Mouse (Mus musculus) regulatory T cell (primary cell): ENCODE measurements around the gene Crim1.

Source experiments
- in situ Hi-C: fragments of 300-600 bp; cut with MboI, MseI; formaldehyde crosslinking; loops from one replicate; pipeline ENCODE4 v1.15.1; 2025; ENCODE audit warnings: high pct_unique_total_duplicates

Crim1 gene

DNA sequence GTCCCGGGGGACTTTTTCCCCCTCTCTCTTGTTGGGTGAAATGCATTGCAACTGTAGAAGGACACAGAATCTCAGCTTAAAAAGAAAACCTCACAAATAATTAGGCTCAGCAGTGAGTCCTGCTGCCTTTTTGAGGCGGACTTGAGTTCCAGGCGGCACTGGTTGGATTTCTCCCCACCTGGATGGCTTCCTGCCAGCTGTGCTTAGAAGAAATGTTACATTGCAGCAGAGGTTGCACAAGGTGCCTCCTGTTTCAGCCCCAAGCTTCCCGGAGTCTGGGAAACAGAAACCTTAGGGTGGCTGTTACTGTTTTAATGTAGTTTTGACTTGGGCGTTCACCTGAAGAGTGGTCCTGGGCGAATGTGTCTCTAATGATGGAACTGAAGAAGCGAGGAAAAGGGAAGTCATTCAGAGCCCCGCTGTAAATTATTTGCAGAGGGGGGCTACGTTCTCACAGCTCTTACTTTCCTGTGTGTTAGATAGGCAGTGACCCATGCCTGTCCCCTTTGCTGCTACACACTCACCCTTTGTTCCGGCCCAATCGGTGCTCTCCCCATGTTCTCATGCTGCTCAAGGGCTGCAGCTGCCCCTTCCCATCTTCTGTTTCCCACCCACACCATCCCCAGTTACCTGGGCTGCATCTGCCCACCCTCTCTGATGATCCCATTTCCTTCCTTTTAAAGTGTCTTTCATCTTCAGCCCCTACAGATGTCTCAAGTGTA lies 83.4 kb downstream of the Crim1 start:
- in situ Hi-C loops = no loop called here

DNA sequence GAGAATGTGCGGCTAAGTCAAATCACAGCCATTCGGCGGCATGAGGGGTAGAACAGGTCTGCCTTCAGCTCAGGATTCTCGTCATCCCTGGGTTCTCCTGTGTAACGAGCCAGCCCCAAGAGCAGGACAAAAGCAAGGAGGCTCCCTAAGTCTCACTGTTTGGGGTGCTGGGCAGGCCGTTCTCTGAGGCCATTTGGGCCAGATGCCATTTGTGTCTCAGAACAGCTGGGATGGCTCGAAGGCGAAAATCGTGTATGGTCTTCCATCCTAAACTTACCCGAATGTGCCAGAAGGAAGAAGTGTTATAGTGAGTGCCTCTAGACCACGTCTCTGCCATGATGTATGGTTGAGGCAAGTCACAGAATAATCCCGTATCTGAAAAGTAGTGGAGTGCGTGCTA lies 86.0 kb downstream of the Crim1 start:
- in situ Hi-C loops = no loop called here

DNA sequence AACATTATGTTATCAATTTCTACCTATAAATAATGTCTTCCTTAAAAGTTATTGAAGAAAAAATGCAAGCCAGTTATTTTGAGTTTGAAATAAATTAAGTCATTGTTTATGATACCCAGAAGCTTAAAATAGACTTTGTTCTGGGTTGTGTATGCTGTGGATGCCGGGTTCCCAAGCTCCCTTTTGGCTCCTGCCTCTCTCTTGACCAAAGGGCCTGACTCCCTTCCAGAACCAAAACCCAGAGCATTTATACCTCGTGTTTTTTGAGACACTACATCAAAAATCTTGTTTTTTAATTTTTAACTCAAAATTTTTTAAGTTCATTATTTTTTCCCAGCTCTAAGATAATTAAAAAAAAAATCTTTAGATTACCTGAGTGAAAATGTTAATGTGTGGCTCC lies 87.3 kb downstream of the Crim1 start:
- in situ Hi-C loops = no loop called here

DNA sequence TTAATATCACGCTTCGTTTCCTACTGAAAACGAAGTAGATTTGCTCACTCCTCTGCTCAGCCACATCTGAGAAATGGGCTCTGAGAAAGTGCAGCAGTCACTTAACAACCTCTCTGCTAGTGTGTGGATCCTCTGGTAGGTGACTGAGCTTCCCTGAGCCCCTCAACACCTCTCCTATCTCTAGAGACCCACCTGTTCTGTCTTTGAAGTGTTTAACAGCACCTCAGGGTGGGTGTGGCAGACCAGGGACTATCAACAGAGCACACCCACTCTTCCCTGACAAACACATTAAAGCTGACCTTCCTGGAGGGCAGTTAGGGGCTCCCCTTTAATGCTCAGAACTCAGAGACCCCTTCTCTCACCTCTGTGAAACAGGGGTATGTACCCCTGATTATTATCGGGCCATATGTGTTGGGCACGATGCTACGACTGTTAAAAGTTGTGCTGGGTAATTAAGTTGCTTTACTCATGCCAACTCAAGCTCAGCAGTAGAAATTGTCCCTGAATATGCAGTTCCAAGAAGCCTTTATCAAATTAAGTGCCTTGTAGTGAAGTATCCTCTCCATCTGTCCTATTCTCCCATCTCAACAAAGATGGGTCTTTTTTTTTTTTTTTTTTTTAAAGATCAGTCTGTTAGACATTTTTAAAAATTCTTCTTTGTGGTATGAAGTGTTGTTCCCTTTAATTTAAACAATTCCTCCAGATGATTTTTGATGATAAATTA lies 90.3 kb downstream of the Crim1 start:
- in situ Hi-C loops = loop anchor here (5.0 kb wide), 1 partner anchor 47 kb away; no protein-coding TSS in a partner anchor

DNA sequence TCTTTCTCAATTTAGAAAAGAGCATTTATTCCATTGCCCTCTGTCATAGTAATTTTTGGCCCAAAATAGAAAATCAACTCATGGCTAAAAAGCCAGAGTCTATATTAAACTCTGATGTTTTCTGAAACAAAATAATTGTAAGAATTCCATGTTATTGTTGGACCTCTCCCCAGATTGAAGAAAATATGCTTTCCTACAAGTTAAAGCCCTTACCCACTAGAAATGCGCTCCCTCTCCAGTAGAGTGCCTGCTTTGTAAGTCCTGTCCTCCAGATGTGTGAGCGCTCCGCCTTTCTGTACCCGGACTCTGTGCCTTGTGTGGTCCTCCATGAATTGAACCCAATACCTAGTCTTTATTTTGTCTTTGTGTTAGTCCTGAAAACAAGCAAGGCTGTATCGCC lies 91.0 kb downstream of the Crim1 start:
- in situ Hi-C loops = loop anchor here (5.0 kb wide), 1 partner anchor 46 kb away; no protein-coding TSS in a partner anchor

DNA sequence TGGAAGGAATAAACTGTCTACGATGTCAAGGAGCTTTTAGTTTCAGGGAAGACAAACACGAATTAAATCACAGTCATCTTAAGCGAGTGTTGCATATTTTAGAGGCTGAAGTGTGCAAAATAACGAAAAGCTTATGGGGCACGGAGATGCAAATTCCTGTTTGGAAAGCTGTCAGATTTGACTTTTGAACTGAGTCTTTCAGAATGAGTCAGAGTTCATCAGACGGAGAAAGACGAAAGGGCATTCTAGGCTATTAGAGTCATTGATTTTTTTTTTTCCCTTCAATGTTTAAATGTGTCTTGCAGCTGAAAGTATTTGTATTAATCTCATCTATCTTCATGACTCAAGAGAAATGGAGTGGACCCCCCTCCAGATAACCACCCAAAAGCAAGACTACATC lies 92.3 kb downstream of the Crim1 start:
- in situ Hi-C loops = loop anchor here (5.0 kb wide), 1 partner anchor 45 kb away; no protein-coding TSS in a partner anchor

DNA sequence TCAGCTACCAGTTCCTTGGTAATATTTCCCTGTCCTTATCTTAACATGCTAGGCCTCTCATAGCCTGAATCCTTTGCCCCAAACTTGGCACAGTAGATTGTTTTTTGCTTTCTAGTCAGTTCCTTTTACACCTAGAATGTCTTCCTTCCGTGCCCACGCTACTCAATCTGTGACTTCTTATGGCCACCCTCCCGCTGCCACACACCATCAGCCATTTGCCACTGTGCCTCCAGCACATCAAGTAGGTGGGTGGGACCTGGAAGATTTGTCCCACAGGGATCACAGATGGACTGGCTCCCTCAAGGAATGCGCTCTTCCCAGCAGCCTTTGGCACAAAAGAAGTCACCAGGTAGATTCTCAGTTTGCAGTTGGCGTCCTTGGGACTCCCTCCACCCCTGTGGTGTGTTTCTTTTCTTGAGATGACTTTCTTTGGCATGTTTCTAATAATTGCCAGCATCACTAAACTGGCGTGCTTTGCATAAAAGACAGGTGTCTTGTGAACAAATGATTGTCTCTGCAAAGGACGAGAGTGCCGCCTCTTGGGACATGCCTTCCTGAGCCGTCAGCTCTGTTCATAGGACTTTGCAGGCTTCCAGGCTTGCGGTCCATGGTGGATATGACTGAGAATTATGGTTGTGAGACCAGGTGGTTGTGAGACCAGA lies 92.9 kb downstream of the Crim1 start:
- in situ Hi-C loops = loop anchor here (5.0 kb wide), 1 partner anchor 44 kb away; no protein-coding TSS in a partner anchor

DNA sequence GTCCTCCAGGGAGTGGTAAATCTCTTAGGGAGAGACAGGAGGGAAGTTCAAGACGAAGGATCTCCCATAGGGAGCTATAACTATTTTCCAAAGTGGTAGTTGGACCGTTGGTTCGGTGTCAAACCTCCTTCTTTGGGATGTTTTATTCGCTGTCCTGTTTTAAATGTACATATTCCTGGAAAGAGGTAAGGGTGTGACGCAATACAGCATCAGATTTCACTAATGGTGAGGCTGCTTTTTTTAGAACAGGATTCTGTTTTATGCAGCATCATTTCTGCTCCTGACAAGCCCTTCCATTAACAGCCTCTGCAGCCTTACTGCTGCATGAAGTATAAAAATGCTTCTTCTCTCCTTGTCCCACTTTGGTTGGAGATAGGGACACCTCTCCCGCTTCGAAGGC lies 95.9 kb downstream of the Crim1 start:
- in situ Hi-C loops = no loop called here

DNA sequence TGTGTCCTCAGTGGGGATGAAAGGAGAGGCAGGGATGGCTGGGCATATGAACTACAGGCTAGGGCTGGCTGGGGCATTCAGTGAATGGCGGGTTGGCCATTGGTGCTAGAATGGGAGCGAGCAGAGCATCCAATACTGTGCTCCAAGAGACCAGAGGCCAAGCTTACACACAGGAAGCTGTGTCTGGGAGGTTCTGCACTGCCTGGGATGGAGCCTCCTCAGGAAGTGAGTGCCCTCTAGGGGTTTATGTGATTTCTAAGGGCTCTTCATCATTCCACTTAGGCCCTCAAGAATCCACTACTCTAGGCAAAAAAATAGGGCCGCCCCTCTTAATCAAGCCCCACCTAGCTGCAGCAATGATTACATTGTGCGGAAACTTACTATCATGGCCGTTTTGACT lies 98.1 kb downstream of the Crim1 start:
- in situ Hi-C loops = no loop called here

DNA sequence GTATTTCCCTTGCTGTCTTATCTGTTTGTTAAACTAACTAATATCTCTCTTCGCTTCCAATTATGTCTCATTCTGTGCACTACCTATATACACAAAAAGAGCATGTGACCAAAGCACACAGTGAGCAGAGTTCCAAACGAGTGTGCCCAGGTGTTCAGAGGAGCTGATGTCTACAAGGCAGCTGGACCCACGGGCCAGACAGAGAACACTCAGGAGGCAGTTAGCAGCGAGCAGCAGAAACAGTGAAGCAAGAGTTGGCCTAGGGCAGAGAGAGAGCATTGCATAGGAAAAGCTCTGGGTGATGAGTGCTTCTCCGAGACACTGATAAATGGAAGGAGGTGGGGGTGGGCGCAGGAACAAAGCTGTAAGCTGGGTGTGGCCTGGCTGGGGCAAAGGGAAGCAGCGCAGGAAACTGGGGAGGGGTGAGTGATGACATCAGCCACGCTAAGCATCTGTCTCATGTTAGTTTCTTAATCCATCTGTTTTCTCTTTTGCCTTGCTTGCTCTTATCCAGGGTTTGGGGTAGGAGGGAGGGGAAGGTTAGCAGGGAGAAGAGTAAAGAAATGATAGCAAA lies 99.0 kb downstream of the Crim1 start:
- in situ Hi-C loops = no loop called here

DNA sequence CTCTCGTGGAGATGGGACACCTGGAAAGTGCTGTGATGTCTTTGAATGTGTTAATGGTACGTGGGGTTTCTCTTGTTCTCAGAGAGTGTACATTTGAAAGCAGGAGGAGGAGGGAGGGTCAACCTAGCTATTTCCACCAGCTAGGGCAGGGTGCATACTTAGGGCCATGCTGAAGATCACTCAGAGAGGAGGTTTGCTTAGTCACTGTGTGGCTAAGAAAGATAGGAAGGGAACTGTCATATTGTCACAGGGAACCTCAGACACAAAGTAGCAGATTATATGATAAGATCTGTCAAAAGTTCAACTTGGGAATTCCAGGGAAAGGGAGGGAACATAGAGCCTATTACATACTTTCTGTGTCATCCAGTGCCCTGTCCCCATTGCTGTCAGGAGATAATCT lies 103.0 kb downstream of the Crim1 start:
- in situ Hi-C loops = no loop called here

DNA sequence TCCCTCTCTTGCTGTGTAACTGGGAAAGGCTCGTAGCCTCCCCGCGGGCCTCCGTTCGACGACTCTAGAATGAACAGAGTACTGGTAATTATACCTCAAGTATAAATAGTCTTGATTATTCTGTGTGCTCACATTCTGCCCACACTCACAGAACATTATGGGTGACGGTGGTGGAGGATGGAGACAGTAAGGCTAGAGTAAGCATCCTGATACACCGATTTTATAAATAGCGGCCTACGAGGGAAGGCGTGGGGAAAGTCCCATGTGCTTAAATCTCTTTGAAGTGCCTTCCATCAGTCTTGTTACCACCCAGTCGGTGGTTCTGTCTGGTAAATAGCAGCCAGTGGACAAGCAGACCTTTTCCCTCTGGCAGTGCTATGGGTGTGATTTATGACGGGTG lies 104.0 kb downstream of the Crim1 start:
- in situ Hi-C loops = no loop called here

DNA sequence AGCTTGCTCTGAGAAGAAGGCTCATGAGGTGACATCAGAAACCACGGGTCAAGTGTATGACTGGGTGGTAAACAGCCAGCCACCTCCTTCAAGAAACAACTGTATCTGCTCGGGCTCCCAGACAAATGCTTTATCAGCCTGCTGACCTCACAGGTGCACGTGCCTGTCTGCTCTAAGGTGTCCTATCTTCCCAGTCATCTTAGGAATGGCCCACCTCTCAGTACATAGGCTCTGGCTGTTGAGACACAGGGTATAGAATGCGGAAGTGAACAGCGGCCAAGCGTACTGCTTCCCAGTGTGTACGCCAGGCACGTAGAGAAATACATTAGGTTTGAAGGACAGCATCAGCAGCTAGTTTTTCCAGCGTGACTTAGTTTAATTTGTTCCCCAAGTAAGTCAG lies 106.4 kb downstream of the Crim1 start:
- in situ Hi-C loops = no loop called here

DNA sequence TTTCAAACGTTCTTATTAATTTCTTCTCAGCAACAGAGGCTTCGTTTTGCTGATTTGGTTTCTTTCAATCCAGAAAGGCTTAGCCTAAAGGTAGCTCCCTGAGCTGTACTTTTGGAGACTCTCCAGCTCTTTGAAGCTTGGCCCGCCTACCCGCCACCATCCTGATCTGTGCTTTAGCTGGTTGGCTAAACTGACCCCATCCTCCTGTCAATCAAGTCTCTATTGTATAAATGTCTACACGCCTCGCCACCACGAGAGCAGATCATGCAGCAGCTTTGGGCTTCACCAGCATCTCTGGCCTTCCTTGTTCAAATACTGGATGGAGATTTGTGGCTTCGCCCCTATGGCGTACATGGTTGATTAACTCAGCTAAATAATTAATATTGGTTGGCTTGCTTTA lies 108.2 kb downstream of the Crim1 start:
- in situ Hi-C loops = no loop called here

DNA sequence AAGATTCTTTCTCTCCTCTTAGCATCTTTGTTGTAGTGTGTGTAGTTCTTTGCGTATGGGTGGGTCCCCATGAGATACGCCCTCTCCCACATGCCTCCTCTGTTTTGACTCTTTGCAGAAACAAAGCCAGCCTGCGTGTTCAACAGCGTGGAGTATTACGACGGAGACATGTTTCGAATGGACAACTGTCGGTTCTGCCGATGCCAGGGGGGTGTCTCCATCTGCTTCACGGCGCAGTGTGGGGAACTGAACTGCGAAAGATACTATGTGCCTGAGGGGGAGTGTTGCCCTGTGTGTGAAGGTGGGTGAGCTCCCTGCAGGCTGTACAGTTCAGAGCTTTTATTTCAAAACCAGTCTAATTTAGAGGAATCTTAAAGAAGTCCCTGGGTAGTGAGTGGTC lies 113.0 kb downstream of the Crim1 start:
- in situ Hi-C loops = no loop called here

DNA sequence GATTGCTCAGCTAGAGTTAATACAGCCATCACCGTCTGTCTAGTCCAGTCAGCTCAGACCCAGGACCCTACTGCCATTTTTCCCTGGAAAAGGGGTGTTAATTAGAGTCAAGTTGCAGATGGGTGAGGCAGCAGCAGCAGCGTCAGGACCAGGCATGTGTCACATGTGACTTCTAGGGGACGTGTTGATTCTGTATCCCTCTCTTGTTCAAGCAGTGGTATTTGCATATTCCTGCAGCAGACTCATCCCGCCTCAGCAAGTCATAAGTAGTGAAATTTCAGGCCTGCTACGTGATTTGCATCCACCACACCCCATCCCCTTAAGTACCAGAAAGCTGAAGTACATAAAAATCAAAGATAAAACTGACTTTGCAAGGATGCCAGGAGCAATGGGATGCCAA lies 113.6 kb downstream of the Crim1 start:
- in situ Hi-C loops = no loop called here

DNA sequence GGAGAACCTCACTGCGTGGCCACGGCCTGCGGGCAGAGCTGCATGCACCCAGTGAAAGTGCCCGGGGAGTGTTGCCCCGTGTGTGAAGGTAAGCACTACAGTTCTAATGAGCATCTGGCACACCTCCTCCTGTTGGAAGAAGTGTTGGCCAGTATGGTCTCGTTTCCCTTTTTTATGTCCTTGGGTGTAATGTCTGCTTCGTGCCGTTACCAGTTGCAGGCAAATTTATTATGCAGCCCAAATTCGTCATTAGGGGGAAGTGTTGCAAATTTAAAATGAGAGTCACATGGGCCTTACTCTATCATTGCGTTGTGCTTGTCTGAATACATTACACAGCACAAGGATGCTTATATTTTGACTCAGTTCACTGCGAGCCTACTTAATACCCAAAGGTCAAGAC lies 115.6 kb downstream of the Crim1 start:
- in situ Hi-C loops = no loop called here

DNA sequence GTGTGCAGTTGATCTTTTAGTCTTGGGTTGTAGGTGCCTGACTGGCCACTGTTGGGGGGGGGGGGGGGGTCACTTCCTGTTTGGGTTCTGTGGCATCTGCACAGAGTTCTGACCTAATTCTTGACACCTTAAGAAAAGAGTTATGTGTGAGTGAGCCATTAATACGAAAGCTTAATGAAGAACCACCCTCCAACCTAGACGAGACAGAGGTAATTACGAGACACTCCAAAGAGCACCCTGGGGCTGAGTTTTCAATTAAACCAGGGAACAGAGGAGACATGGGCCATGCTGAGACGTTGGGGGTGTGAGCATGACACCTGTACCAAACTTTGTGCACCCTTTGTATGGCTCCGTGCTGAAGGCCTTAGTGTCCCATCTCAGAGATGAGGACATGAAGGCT lies 117.3 kb downstream of the Crim1 start:
- in situ Hi-C loops = no loop called here

DNA sequence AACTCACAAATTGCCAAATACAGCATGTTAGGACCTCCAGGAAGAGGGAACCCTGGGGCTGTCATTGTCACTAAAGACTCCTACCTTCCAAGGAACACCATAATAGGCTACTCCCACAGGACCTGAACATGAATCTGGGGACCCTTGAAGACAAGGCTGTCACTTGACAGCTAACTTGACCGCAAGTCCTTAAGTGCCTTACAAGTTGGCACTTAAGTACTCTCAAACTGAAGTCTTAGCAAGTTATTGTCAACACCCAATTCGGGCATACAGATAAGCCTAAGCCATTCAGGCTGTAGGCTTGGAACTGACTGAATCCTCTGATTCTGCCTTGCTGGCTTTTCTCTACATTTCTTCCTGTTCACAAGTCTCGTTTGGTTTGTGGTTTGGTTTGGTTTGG lies 118.8 kb downstream of the Crim1 start:
- in situ Hi-C loops = no loop called here

DNA sequence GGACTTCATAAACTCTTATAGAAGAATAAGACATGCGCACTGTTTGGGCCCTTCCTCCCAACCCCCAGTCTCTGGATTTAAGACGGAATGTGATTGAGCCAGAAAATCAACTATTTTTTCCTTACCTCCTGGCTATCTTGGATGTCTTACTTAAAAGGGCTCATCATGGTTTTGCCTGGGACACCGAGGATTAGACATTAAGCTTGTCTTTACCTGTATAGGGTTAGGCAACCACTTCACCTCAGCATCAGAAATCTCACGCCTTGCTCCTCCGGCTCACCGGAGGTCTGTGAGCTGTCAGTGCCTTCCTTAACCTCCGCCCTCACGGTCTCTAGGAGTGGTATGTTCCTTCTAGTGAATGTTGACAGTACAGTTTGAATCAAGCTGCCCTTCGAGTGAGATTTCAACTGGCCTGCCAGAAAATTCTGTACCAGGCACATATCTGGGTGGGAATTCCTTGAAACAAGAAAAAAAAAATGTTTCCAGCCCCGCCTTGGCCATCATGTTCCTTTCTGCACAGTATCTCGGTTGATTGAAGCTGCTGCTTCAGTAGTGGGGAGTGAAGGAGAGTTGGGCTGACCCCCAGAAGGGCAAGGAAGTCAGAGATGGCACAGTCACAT lies 121.3 kb downstream of the Crim1 start:
- in situ Hi-C loops = no loop called here

DNA sequence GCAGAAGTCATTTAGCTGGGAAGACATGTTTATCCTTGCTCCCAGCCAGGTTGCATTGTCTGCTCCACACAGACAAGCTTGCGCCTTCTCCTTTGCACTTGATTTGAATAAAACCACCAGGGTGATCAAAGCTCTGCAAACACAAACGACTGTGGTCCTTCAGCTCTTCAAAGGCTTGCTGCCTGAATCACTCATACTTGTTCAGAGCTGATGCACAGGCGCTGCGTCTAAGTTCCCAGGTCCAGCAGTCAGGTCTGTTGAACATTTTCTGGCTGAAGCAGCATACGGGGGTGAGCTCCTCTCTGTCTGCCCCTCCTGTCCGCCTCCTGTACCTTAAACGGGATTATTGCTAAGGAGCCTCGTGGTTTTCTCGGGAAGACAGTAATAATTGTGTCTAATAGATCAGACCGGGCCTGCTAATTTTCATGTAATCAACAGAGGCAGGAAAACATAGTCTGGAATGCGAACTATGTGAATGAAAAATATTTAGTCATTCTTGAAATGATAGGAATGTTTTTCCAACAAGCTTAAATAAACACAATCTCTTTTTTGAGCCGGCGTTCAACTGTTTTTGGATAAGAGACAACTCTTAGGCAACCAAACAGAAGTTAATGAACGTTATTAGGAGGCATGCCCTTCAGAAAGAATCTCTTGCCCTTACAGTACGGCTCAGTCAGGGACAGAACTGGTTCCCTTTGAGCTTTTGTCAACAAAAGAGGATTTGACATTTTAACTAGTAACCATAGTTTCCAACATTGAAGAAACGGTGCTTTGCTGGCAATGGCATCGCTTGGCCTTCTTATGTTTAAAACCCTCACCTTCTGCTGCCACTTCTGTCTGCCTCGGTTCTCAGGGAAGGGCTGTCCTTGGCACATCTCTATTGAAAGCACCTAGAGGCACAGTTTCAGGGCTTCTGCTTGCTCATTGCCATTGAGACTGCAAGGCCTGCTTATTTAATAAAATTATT lies 122.6 kb downstream of the Crim1 start:
- in situ Hi-C loops = no loop called here
